Mouse (Mus musculus) left cerebral cortex, postnatal 36 days (tissue): ENCODE measurements around the gene Zfp574. TPM values are rescaled to one million over a fixed set of nuclear protein-coding genes. Genes with fewer than 3 reads are reported as not detected.
A peak's percentile ranks its signal among the peaks of the same experiment; 100 is the strongest.
"Not testable (repeated sequence)": the region's sequence is repeated elsewhere in the genome, so short reads cannot be mapped to it uniquely, and the experiment has no call there.

ENCODE experiments used
- DNase-seq, 2 experiments: peaks; one replicate each; pipeline ENCODE4 v3.0.0; 2021 to 2022; ENCODE audit warnings: low spot score in 2 of 2, mixed read lengths in 1 of 2
- intact Hi-C: fragments of 180-260 bp; cut with DNase I; formaldehyde crosslinking; loops from one replicate; pipeline ENCODE4 v1.15.1; 2025
- total RNA-seq, 2 experiments: library from RNA; stranded (reverse); gene quantifications; 2 replicates each; pipeline ENCODE4 v1.2.3; 2021

The Zfp574 gene
- 10 to 100 TPM; 34.9 to 40.4 TPM for total RNA-seq

GRCm38 (mm10) chr7:25071979-25072715 is at the start of gene Zfp574, which contains the start of gene Grik5:
Gene Zfp574, plus strand, starts transcription at chr7:25072567.
Gene Grik5, minus strand, starts transcription at chr7:25072346.
- intact Hi-C loops = loop anchor here (2.0 to 10.0 kb wide), 3 partner anchors 63 to 243 kb away; partner anchors contain the start of genes Megf8 and Rps19
- DNase-seq = no peak

GRCm38 (mm10) chr7:25025855-25026439 is 46.4 kb upstream of the Zfp574 start:
- intact Hi-C loops = no loop called here
- no peak for DNase-seq

DNA sequence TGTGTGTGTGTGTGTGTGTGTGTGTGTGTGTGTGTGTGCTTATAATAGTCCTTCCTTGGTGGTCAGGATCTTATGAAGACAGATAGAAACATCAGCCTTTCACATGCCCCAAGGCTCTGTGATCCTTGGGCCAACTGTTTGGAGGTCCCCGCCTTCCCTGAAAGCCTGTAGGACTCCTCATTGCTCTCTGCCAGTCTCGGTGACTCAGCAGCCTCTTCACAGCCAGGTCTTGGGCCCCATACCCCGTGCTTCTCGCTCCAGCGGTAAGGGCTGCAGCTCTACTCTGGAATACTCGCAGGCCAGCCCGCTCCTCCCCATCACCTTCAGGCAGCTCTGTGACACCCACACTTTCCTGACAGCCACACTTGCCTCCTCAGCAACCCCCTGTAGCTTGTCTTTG is 45.9 kb upstream of the Zfp574 start:
- DNase-seq = no peak
- intact Hi-C loops = no loop called here

- intact Hi-C loops = loop anchor here (5.0 kb wide), 1 partner anchor 47 kb away; no protein-coding TSS in a partner anchor
- DNase-seq = peak; percentile 66 to 71
Measured at GRCm38 (mm10) chr7:25030032-25030753, 42.2 kb upstream of the Zfp574 start.

DNA sequence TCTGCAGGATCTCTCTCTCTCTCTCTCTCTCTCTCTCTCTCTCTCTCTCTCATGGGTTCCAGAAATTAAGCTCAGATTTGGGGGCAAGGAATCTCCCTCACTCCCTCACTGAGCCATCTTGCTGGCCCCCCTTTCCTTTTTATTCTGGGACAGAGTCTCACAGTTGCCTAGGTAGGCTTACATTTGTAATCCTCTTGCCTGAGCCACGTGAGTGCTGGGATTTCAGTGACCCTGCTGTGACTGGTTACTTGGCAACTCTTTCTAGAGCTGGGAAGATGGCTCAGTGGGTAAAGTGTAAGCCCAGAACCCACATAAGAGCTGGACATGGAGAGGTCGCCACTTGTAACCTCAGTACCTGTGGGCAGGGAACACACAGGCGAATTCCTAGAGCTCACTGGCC is 40.8 kb upstream of the Zfp574 start:
- DNase-seq = no peak
- intact Hi-C loops = loop anchor here (5.0 kb wide), 1 partner anchor 46 kb away; no protein-coding TSS in a partner anchor

DNA sequence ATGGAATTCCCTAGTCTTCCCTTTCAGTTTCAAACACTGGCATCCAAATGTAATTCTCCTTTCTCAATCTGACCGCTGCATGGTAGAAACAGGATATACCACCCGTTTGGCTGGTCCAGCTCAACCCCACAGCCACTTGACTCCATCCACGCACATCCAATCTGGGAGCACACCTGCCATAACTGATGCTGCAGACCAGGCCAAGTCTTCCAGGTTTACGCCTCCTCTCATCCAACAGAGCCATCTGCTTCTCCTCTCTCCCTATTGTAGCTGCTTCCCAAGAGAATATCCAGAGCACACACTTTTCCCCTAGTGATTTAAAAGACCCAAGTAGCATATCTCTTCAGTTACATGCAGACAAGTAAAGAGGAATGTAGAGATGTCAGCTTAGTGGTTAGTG is 37.6 kb upstream of the Zfp574 start:
- peak; percentile 49 to 62 for DNase-seq
- intact Hi-C loops = loop anchor here (5.0 kb wide), 1 partner anchor 43 kb away; no protein-coding TSS in a partner anchor

DNA sequence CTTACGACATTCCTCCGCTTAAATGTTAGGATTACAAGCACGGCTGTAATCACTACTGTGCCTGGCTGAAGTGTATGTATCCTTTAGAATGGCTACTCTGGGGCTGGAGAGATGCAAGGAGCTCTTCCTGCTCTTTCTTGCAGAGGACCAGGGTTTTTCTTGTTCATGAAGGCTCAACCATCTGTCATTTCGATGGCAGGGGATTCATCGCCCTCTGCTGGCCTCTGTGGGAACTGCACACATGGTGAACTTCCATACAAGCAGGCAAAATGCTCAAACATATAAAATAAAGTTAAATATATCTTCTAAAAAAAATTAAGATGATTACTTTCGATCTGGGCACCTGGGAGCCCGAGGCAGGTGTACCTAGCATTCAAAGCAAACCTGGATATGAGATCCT is 36.5 kb upstream of the Zfp574 start:
- intact Hi-C loops = no loop called here
- DNase-seq = peak; percentile 73 to 83

DNA sequence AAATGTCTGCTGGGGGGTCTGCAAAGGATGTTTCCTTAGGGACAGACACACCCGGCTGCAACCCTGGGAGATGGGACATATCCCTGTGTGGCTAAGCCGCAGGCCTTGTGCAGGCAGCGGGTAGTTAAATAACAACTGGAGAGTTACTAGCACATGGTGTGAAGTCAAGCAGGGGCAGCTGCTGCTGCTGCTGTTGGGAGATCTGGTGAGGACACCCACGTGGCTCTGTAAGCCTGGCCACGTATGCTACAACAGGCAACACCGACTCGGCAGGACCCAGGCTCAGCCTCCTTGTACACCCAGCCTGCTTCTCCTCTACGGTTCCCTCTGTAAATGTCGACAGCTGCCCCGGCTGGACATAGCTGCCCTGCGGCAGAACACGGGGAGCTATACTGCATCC is 30.4 kb upstream of the Zfp574 start:
- DNase-seq = peak; percentile 36 to 47
- intact Hi-C loops = no loop called here

DNA sequence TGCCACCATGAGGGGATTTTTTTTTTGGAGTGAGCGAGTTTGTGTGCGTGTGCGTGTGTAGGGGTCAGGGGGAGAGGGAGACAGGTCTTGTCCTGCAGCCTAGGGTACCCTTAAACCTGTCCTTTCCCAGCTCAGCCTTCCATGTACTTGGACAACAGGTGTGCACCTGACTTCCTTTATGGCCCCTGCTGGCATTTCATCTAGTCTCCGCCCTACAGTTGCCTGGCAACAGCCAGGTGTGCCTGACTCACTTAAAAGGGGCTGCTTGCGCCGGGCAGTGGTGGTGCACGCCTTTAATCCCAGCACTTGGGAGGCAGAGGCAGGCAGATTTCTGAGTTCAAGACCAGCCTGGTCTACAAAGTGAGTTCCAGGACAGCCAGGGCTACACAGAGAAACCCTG is 27.8 kb upstream of the Zfp574 start:
- not testable (repeated sequence) for DNase-seq

GRCm38 (mm10) chr7:25047363-25047762 is 25.0 kb upstream of the Zfp574 start:
- intact Hi-C loops = loop anchor here (5.0 kb wide), 1 partner anchor 35 kb away; no protein-coding TSS in a partner anchor
- peak; percentile 65 to 67 for DNase-seq

More for the DNA sequence above, 27.8 kb upstream of the Zfp574 start:
- intact Hi-C loops = not testable (repeated sequence)

GRCm38 (mm10) chr7:25049295-25049930 is 23.0 kb upstream of the Zfp574 start:
- peak in 1 of 2 experiments; percentile 32 for DNase-seq
- intact Hi-C loops = loop anchor here (5.0 kb wide), 1 partner anchor 37 kb away; no protein-coding TSS in a partner anchor

- DNase-seq = no peak
- intact Hi-C loops = no loop called here
Measured at GRCm38 (mm10) chr7:25052587-25052986, 19.8 kb upstream of the Zfp574 start.

DNA sequence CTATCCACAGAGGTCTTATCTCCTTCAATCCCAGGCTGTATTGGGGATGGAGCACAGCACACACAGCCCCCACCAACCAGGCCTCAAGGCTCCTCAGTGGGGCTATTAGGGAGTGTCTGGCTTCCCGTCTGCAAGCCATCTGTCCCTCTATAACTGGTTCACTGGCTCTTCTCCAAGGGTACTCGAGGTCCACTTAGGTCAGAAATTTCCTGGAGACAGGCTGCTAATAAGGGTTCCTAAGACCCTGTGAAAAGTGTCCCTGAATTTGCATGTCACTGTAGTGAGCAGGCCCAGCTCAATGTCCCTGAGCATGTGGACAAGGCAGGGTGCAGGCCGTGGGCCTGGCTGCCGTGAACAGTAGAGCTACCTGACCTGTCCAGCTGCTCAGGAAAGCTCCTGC is 15.4 kb upstream of the Zfp574 start:
- intact Hi-C loops = no loop called here
- no peak for DNase-seq

GRCm38 (mm10) chr7:25057888-25058287 is 14.5 kb upstream of the Zfp574 start:
- intact Hi-C loops = no loop called here

GRCm38 (mm10) chr7:25058394-25058793 is 14.0 kb upstream of the Zfp574 start:
- intact Hi-C loops = no loop called here
- DNase-seq = no peak

More at GRCm38 (mm10) chr7:25057888-25058287, 14.5 kb upstream of the Zfp574 start:
- no peak for DNase-seq

- no peak for DNase-seq
- intact Hi-C loops = no loop called here
Measured at GRCm38 (mm10) chr7:25058836-25059235, 13.5 kb upstream of the Zfp574 start.

DNA sequence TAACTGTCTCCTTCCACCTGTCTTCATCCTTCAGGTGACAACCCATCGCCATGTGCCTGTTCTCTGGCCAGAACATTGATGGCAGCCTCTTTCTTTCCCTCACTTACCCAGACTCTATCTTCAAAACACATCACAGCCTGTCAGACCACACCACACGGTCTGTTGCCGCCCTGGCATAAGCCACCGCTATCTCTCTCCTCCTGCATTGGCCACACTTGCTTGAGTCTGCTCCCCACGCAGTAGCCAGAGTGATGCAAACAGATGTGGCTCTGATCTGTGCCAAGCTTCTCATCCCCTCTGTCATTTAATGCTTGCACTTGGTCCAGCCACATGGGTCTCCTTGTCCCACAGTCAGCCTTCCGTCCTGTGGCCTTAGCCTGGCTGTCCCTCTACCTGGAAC is 9.0 kb upstream of the Zfp574 start:
- DNase-seq = no peak
- intact Hi-C loops = no loop called here

DNA sequence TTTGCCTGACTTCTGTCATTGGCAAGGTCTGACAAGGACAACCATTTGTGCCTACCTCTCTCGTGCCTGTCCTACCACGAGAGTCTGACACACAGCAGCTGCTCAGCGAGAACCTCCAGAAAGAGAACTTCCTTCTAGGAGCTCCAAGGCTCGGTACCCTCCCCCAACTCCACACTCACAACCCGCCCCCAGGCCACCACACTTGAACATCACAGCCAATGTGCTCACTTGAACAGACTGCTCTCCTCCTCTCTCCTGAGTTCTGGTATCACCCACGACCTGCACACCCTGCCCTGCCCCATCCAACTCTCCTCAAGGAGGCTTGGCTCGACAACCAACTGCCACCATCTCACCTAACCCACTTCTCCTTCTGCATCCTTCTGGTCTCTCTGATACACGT is 8.5 kb upstream of the Zfp574 start:
- peak; percentile 50 to 78 for DNase-seq
- intact Hi-C loops = no loop called here

GRCm38 (mm10) chr7:25067338-25067737 is 5.0 kb upstream of the Zfp574 start:
- no peak for DNase-seq
- intact Hi-C loops = no loop called here
